Mouse (Mus musculus) brain, embryonic 18.5 days (tissue): Measurements from ENCODE around the gene Nr2c2.
"Not testable (repeated sequence)": the region's sequence is repeated elsewhere in the genome, so short reads cannot be mapped to it uniquely, and the experiment has no call there.

Experiments
- DNase-seq: peaks from one replicate; pipeline ENCODE4 v3.0.0-alpha.2; 2012; ENCODE audit warnings: low read depth, low spot score

The Nr2c2 gene

DNA sequence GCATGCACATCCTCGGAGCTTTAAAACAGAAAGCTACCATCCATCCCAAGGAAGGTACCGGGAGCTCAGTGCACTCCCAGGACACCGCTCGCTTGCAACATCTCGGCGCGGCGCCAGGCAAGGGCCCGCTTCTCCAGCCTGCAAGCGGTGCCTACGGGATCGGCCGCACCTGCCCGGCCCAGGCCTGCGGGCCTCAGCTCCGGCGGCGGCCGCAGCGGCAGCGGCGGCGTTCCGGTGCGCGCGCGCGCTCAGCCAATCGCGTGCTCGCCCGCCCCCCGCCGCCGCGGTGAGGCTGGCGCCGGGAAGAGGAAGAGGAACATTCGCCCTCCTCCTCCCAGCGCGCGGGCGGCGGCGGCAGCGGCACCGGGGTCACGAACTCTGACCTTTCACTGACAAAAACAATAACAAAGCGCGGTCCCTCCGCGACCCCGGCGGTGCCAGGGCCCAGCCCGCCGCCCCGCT, at the start of gene Nr2c2:
TSS of gene Nr2c2 (plus strand) at position 261 of the 462 bp plus-strand sequence.
- peak; percentile 64 for DNase-seq

DNA sequence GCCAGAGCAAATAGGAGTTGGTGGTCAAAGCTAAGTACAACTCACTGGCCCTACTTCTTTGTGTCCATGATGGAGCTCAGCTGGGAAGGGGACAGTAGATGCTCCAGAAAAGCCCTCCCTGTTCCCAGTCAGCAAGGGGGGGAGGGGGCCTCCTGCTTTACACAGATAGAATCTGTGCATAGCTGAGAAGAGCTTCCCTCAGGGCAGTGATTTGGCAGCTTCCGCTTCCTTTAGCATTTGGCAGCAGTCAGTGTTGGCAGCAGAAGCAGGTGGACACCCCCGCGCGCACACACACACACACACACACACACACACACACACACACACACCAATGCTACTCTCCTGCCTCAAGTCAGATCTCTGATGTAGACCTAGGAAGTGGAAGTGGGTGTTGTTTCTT, 49.1 kb upstream of the Nr2c2 start:
- DNase-seq: no peak

DNA sequence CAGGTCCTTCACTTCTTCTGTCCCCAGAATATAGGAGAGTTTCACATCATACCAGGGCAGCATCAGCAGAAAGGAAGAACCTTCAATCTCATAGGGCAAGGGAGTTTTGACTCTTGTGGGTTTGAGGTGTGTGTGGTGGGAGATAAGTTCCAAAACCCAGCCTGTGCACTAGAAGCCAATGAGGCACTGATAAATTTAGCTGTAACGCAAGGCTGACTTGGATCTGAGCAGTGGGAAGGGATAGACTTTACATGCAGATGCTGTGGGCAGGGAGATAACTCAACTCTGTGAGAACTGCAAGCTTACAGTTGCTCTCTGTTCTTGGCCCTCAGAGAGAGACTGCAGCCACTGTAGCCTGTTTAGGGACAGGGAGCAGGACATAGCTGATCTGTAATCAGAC, 48.3 kb upstream of the Nr2c2 start:
- no peak for DNase-seq

DNA sequence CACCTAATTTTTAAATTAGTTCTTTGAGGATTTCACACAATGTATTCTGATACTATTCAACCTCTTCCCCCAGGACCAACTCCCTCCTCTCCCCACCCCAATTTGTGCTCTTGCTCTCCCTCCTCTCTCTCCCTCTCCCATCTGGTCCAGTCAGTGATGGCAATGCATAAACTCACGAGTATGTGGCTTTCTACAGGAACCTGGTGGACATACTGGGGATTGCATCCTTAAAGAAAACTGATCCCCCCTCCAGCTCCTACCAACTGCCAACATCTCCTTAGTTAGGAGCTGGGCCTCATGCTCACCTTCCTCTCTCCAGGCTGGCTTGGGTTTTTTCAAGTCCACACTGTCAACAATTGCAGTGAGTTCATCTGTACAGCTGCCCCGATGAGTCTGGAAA, 33.4 kb upstream of the Nr2c2 start:
- DNase-seq: no peak

DNA sequence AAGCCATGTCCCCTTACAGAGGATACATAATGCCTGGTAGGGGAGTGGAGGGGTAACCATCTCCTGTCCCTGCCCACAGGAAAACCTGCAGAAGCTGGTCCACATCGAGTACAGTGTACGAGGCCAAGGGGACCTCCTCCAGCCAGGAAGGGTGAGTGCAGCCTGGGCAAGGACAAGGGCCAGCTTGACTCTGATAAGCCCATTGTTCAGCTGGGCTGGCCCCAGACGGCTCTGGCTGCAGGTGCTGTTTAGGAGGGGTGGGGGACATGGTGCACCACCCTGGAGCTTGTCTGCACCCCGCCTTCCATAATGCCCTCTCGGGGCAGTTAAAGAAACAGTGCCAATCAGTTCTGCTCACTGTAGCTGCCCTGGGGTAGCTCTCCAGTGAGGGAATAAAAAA, 29.5 kb upstream of the Nr2c2 start:
- no peak for DNase-seq

DNA sequence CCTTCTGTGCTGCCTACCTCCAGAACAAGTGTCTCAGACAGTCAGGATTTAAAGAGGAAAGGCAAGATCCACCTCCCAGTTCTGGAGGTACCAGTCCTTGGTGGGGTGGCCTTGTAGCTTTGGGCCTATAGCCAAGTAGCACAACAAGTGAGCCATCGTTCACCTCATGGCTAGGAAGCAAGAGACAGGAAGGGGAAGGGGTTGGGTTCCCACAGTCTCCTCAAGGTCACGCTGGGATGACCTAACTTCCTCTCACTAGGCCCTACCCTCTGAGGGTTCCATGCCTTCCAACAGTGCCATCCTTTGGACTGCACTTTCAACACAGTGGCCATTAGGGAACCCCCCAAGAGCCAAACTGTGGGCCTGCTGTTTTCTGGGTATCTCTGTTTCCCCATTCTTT, 27.7 kb upstream of the Nr2c2 start:
- no peak for DNase-seq

DNA sequence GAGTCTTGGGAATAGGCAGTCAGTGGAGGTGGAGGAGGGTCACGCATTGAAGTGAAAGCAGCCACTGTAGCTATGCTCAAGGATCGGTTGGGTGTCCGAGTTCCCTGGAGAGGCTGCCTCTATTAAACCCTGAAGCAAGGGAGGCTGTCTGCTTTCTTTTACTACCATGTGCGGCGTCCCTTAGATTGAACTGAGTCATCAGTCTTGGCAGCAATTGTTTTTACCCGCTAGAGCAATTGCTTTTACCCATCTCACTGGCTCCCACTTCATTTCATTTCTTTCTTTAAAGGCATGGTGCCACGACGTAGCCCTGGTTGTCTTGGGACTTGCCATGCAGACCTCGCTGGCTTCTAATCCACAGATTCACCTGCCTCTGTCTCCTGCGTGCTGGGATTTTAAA, 27.1 kb upstream of the Nr2c2 start:
- no peak for DNase-seq

DNA sequence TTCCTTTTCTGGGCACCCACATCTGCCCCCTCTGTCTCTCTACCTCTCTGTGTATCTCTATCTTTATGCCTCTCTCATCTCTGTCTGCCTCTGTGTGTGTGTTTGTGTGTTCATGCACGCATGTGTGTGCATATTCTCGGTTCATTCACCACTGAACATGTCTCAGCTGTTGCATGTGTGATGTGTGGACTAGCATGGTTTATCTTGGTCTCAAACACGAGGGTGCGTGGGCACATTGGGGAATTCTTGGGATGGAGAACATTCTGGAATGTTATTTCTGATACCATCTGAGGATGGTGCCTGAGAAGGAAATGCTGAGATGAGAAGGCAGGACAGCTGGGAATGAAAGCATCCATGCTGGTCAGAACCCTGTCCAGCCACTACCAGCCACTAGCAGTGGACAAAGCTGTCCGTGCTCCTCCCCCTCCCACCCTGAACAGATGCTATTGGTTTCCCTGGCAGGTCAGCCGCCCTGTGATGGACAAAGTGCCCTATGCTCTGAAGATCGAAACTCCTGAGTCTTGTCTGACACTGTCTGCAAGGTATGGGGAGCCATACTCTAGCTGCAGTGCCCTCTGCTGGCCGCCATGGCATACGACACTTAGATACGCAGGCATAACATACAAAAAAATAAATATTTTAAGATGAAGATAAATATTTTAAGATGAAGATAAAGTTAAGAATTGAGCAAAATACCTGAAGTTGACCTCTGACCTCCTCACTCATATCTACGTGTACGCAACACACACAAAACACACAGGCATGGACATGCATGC, 25.3 kb upstream of the Nr2c2 start:
- DNase-seq: no peak

DNA sequence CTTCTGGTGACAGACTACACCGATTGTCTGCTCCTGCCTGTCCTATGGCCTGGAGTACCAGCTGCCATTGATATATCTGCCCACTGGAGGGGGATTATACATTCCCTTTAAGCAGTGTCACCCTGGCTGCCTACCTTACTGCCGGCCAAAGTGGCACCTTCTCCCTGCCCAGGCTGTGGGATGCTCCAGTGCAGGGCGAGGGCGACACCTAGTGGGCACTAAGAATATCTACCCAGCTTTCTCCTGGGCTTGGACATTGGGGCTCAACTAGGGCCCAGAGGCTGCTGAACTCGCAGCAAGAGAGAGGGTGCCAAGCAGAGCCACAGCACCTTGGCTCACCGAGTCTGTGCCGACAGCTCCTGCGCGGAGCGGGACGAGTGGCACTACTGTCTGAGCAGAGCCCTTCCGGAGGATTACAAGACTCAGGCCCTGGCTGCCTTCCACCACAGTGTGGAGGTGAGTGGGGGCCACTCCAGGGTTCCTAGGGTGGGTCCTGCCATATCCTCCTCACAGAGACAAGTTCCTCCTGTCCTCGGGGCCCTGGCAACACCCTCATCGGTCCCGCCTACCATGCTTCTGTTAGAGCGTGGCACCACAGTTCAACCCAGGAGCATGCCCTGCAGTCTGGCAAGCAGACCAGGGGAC, 23.9 kb upstream of the Nr2c2 start:
- no peak for DNase-seq

DNA sequence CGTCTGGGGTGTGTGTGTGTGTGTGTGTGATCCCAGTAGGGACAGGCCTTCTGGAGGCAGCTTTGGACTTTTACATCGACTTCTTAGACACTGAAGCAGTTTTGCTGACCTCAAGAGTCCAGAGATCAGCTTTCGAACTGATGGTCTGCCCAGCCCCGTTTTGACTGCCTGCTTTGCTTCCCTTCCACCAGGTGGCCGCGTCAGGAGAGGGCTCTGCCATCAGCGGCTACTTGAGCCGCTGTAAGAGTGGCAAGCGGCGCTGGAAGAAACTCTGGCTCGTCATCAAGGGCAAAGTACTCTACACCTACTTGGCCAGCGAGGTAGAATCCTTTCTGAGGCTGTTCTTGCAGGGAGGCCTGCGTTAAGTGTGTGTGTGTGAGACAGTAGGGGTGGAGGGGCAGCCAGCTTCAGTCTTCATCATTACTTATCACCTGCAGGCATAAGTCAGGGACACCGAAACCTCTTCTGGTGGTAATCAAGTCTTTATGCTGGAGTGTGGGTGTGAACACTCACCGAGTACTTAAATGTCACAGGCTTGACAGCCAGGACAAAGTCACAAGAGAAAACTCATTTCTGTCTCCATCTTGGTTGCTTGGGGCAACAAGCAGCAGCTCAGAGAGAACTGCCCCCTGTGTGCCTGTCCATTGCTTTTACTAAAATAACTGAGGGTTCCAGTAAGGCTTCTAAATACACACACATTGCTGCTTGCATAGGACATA, 19.9 kb upstream of the Nr2c2 start:
- DNase-seq: no peak

DNA sequence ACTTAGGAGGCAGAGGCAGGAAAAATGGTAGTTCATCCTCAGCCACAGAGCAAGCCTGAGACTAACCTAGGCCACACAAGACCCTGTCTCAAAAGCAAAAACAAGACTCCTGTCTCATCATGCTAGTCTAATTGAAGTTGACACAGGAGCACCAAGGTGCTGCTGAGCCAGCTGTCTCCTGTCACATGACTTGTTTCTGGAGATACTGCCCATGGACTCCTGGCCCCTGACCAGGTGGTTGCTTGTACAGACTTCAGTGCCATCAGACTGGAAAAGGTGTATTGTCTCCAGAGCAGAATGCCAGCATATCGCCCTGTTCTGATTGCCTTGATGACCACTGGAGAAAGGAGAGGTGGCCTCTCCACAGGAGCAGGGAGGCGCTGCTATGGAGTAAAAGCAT, 10.5 kb upstream of the Nr2c2 start:
- DNase-seq: no peak

DNA sequence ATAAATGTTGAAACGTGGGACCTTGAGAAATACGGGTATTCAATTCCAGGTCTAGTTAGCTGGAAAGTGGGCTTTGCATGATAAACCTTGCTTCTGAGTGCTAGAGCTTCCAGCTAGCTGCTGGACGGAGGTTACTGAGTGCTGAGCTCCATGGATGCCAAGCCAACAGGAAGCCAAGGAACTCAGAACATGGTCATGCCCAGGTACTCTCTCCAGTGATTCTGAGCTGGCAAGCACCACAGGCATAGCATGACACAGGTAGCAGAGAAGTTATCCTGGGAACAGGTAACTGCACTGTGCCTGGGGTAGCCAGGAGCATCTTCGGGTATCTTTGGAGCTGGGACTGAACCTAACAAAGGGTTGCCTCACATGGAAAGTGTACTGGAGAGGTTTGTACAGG, 8.4 kb upstream of the Nr2c2 start:
- DNase-seq: no peak

DNA sequence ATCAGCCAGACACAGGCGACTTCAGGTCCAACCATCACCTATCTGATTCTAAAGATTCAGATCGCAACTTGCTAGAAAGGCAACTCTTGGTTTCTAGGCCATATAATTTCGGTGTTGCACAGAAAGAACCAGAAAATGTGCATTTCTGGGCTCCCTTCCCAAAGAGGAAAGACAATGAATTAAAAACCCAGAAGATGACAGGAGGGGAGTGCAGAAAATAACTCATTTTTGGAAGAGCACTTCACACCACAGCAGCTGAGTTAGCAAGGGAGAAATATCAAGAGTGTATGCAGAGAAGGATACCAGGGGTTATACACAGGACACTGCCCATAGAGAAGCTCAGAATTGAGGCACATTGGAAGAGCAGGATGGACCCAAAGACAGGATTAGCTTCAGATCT, 6.3 kb upstream of the Nr2c2 start:
- no peak for DNase-seq

DNA sequence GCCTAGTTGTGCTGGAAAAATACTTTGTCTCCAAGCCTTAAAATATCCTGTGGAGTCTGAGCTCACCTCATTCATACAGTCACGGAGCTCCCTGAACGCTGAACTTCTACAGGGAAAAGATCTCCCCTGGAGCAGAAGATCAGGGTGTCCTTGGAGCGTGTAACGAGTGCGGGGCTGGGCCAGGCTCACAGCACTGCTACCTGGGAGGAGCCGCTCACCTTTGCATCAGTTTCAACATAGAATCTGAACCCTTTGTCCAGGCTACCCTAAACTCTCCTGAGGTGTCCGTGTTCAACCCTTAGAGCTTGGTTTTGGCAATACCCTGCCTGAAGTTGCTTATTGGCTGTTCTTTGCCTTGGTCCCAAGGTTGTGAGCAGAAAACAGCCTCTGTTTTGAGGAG, 2.0 kb upstream of the Nr2c2 start:
- DNase-seq: not testable (repeated sequence)

DNA sequence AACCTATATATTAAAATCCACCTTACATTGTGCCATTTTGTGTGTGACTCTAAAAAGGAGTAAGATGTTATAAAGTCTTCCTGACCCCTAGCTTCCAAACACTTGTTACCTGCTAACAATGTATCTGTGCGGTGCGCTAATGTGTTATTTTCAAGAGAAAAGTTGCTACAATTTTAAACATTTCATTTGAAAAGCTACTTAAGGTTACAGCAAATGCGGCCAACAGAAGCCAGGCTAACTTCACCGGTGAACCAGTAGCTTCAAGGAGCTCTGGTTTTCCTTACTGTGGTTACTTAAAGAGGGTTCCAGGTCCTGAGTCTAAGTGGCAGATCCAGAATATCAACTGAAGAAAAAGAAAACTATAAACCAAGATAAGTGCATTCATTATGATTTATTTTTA, 1.2 kb upstream of the Nr2c2 start:
- DNase-seq: no peak

DNA sequence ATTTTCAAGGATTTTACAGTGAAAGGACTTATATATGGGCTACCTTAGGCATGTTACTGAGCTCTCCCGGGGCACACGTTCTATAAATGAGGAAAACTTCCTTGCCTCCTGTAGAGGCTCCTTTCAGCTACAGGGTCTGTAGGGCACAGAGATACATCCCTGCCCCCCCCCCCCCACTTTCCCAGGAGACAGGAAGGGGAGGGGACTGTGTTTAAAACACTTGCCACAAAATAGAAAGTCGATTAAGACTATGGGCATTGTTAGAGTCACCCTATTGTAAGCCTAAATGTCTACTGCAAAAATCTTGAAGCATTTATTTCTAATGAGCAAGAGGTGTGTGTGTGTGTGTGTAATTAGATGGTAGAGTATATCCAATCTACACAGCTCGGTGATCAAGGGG, 693 bp upstream of the Nr2c2 start:
- DNase-seq: no peak

DNA sequence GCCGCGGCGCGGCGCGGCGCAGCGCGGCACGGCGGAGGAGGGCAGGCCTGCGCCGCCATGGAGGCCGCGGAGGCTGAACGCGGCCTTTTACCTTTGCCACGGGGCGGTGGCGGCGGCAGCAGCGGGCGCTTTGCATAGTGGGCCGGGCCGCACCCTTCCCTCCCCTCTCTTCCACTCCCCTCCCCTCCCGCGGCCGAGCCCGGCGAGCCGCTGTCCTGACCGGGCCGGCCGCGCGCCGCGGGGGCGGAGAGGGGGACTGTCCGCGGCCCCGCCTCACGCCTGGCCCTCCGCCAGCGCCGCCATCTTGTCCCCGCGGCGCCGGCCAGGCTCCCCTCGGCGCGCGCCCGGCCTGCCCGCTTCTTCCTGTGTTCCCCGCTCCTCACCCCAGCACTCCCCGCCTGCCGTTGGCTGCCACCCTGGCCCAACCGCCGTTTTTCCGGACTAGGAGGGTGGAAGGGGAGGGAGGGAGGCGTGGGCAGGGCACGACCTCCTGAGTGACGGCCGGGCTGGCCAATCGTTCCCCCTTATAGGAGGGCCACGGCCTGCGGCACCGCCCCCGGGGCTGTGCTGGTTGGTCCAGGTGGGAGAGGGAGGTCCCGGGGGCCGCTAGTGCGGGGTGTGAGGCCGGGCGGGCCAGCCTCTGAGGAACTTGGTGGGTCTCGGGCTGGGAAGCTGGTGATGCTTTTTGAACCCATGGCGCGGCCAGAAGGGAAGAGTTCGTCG, 738 bp downstream of the Nr2c2 start:
- DNase-seq: peak; percentile 92

DNA sequence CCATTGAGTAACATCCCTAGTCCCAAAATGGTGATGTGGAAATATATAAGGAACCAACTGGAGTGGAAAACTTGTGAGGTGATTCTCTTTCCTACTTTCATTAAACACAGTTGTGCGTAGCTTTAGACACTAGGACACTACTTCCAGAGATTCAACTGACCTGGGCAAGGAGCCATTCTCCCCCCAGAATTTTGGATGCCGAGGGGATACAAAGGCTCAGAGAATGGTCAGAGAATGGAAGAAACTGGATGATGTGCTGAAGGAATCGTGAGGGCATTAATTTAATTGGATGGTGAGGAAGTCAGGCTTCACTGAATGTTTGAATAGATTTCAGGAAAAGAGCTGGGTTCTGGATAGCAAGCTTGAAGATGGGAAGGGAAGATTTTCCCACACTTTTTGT, 1.5 kb downstream of the Nr2c2 start:
- DNase-seq: no peak

DNA sequence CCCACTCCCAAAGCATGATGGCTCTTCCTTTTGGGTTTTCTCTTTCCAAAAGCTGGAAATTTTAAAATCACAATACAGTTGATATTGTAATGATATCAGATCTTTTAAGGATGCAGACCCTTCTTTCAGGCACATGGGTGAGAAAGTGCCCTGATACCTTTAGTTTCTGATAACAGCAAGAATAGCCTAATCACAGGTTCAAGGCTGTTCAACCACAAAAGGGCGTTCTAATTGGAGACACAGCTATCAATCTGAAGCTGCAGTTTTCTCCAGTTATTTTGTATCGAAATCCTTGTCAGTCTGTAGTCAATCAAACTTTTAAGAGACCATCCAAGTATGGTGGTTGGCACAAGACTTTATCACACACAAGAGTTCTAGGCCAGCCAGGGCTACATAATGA, 2.7 kb downstream of the Nr2c2 start:
- DNase-seq: no peak

DNA sequence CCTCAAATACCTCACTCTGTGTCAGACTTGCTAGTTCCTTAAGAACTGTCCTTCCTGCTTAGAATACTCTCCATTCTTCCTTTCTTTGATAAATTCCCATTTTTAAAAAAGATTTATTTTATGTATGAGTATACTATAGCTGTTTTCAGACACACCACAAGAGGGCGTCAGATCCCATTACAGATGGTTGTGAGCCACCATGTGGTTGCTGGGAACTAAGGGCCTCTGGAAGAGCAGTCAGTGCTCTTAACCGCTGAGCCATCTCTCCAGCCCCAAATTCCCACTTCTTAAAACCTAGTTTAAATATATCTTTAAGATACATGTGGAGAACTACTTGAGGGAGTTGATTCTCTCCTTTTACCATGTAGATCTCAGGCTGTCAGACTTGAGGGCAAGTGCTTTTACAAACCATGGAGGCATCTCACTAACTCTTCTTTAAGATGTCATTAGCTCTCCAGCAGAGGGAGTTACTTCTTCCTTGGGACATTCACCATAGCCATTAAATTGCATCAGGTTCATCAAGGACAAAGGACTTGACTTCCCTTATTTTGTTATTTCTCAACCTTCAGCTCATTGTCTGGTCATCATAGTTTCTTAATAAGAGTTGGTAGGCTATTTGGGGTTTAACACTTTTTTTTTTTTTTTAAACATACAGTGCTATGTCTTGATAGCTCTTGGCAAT, 9.6 kb downstream of the Nr2c2 start:
- DNase-seq: no peak

DNA sequence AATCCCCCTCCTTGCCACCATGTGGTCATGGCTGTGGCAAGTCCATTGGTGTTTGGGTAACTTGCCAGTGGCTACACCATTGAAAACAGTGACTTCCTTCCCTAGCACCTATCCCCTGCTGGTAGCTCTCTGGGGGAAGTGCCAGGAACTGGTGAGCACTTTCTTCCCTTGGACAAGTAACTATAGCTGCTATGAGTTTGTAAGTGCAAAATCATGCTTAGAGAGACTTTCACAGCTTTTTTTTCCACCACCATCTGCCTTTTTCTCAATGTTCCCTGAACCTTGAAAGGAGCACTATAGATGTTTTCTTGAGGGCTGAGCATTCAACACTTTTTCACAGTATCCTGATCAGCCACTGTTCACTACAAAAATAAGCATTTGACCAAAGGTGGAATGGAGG, 33.4 kb downstream of the Nr2c2 start:
- no peak for DNase-seq
